Mouse (Mus musculus): ENCODE data around the gene Luzp1. TPM values are rescaled to one million over a fixed set of nuclear protein-coding genes. Genes with fewer than 3 reads are reported as not detected.
A peak's percentile ranks its signal among the peaks of the same experiment; 100 is the strongest.

Luzp1 gene
- total and polyA plus RNA-seq, 2 experiments from 2014 or later: 22.6 to 91.1 TPM

DNA sequence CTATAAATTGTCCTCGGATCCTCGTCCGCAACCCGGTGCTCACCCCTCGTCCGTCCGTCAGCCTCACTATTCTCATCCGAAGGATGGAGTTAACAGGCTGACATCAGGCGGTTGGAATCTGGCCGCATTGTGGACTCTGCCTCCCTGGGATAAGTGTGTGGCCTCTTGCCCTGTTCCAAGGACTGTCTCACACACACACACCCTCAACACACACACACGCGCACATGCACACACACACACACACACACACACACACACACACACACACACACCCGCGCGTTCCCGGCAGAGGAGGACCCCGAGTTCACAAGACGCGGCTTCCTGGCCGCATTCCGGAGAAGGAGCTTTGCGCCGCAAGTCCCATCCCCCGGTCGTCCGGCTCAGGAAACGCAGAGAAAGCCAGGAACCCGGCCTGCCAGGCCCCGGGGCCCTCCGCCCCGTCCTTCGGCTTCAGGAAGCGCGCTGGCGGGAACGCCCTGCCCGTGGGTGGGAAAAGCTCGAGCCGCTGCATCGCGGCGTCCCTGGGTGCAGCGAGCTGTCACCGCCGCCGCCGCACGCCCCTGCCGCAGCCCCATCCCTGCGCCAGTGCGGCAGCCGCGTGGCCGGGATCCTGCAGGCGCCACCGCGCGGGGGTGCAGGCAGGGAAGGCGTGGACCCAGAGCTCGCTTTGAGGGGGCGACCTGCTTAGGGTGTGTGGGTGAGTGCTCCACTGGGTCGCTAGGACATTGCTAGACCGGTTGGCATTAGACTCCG lies 7.3 kb upstream of the Luzp1 start, which contains the start of gene 6030445D17Rik:
Gene 6030445D17Rik, plus strand, starts transcription at position 165 of the 753 bp plus-strand sequence.
- 1% methylated on average over 64 of the region's 64 CpGs for WGBS
- DNase-seq (ENCODE audit: low spot score) (peak; percentile 74), ATAC-seq (ENCODE audit: insufficient read depth, low read depth) (peak; percentile 83)
- no peaks in the 10 kb centered on the region for H3K9me3 ChIP-seq (replicated peaks; ENCODE audit: control insufficient read depth, low read length)
- peak within 1 kb of the TSS; percentile 63 for H3K9ac ChIP-seq (replicated peaks; ENCODE audit: low read depth, low read length)
- peak within 1 kb of the TSS; percentile 96 for H3K27ac ChIP-seq (ENCODE audit: low read depth)
- H3K36me3 ChIP-seq (replicated peaks; ENCODE audit: control insufficient read depth, insufficient read depth, low read length): no peaks in the 10 kb centered on the region
- peak within 1 kb of the TSS; percentile 91 for H3K4me2 ChIP-seq (ENCODE audit: low read depth, low read length)
- H3K27me3 ChIP-seq (ENCODE audit: control insufficient read depth, insufficient read depth, low read length): no peaks in the 10 kb centered on the region
- H3K4me3 ChIP-seq (ENCODE audit: low read depth, low read length): peak within 1 kb of the TSS; percentile 68
- TF ChIP-seq CTCF (IDR thresholded peaks at IDR 0.05; ENCODE audit: low read depth) (no peak), EP300 (IDR thresholded peaks at IDR 0.05; ENCODE audit: low read depth) (peak; percentile 74; the same call in 1 of the 2 replicates)
- H3K4me1 ChIP-seq (ENCODE audit: control insufficient read depth, insufficient read depth): peaks cover 12% of the 10 kb centered on the region

DNA sequence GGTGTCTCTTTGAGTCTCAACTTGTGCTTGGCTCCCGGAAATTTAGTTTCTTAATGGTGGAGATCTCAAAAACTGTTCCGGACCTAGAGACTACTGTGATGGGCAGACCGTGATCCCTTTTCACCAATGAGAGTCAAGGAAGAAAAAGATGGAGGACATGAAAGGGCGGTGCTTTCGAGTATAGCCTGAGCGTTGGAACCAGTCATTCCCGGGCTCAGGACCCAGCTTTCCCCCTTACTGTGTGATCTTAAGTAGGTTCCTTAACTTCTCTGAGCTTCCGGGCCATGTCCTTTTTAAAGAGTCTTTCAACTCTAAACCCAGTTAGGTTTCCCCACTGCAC lies 6.8 kb upstream of the Luzp1 start:
- Histone ChIP-seq H3K27me3 (ENCODE audit: control insufficient read depth, insufficient read depth, low read length) (no peaks in the 10 kb centered on the region), H3K4me1 (ENCODE audit: control insufficient read depth, insufficient read depth) (peaks cover 12% of the 10 kb centered on the region), H3K4me3 (ENCODE audit: low read depth, low read length) (peak overlapping the region; percentile 68), H3K9me3 (replicated peaks; ENCODE audit: control insufficient read depth, low read length) (no peaks in the 10 kb centered on the region), H3K4me2 (ENCODE audit: low read depth, low read length) (peak overlapping the region; percentile 91), H3K9ac (replicated peaks; ENCODE audit: low read depth, low read length) (peak overlapping the region; percentile 63), H3K27ac (ENCODE audit: low read depth) (peak overlapping the region; percentile 96), H3K36me3 (replicated peaks; ENCODE audit: control insufficient read depth, insufficient read depth, low read length) (no peaks in the 10 kb centered on the region)
- TF ChIP-seq EP300 (IDR thresholded peaks at IDR 0.05; ENCODE audit: low read depth) (no peak), CTCF (IDR thresholded peaks at IDR 0.05; ENCODE audit: low read depth) (no peak)
- ATAC-seq (ENCODE audit: insufficient read depth, low read depth) (peak; percentile 73), DNase-seq (ENCODE audit: low spot score) (peak; percentile 76)
- 2% methylated on average over 8 of the region's 8 CpGs for WGBS

DNA sequence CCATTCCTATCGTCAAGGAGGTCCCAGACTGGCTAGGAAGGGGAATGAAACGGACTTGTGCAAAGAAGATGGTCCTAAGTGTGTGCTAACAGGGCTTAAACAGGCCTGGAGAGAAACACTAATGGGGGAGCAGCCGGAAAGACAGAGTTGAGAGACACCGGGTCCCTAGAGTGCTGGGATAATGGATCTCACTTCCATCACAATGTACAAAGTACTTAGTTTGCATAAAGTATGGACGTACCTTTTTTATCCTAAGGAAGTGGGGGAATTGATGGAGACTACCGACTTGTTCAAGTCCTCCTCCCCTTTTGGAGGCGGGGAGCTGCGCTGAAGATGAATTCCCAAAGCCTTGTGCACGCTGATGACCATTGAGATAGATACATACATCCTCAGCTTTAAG lies 6.1 kb upstream of the Luzp1 start:
- Histone ChIP-seq H3K36me3 (replicated peaks; ENCODE audit: control insufficient read depth, insufficient read depth, low read length) (no peaks in the 10 kb centered on the region), H3K27me3 (ENCODE audit: control insufficient read depth, insufficient read depth, low read length) (no peaks in the 10 kb centered on the region), H3K4me3 (ENCODE audit: low read depth, low read length) (peak overlapping the region; percentile 68), H3K4me2 (ENCODE audit: low read depth, low read length) (peak overlapping the region; percentile 91), H3K9me3 (replicated peaks; ENCODE audit: control insufficient read depth, low read length) (no peaks in the 10 kb centered on the region), H3K27ac (ENCODE audit: low read depth) (peak overlapping the region; percentile 96), H3K9ac (replicated peaks; ENCODE audit: low read depth, low read length) (no peak overlapping the region), H3K4me1 (ENCODE audit: control insufficient read depth, insufficient read depth) (peaks cover 12% of the 10 kb centered on the region)
- ATAC-seq (ENCODE audit: insufficient read depth, low read depth) (no peak), DNase-seq (ENCODE audit: low spot score) (no peak)
- TF ChIP-seq CTCF (IDR thresholded peaks at IDR 0.05; ENCODE audit: low read depth): no peak
- no peak for TF ChIP-seq EP300 (IDR thresholded peaks at IDR 0.05; ENCODE audit: low read depth)
- 45% methylated on average over 9 of the region's 9 CpGs for WGBS

DNA sequence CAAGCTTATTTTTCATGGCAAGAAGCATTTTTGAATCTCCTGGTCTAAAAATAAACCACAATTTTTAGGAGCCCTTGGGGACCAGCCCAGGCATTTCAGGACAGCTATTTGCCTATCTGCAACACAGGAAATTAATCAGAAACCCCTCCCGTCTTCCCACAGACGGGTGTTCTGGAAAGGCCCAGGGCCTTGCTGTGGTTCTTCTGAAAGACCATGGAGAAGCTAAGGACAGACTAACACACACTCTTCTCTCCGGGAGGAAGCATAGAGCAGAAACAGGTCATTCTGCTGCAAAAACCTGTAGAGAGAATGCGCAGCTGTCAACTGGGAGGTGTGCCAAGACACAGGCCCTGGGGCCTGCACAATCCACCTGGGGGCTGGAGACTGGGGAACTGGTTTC lies 3.3 kb upstream of the Luzp1 start:
- no peak for ATAC-seq (ENCODE audit: insufficient read depth, low read depth)
- peak overlapping the region; percentile 65 for H3K27ac ChIP-seq (ENCODE audit: low read depth)

DNA sequence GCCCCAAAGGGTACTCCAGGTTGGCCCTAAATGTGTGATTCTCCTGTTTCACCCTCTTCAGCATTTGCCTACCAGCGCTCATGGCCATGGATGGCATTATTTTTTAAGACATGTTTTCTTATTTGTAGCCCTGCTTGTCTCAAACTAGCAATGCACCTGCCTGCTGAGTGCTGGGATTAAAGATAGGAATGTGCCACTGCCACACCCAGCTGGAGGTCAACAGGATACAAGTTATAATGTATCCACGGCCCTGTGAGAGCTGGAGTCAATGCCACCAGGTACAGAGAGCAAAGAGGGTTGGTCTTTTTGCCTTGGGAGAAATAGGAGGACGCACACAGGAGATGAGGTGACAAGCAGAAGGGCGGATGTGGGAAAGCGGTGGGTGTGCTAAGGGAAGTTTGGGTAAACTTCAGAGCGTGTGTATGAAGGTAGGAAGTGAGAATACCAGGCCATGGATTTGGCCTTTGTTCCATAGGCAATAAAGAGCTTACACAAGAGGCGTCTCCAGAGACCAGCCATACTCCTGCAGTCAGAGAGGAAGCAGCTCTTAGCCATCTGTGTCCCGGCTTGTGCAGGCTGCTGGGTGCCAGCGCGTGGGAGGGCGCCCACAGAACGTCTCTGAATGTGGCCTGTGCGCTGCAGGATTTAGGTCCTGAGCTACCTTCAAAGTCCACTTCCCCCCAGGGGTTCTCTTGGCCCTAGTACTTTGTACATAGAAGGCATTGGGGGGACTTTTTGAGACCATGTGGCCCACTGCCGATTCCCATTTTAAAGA lies 821 bp upstream of the Luzp1 start:
- no peak for TF ChIP-seq EP300 (IDR thresholded peaks at IDR 0.05; ENCODE audit: low read depth)
- TF ChIP-seq CTCF (IDR thresholded peaks at IDR 0.05; ENCODE audit: low read depth): no peak
- no peak for DNase-seq (ENCODE audit: low spot score)
- Histone ChIP-seq H3K9ac (replicated peaks; ENCODE audit: low read depth, low read length) (no peak overlapping the region), H3K4me2 (ENCODE audit: low read depth, low read length) (peak overlapping the region; percentile 69), H3K36me3 (replicated peaks; ENCODE audit: control insufficient read depth, insufficient read depth, low read length) (no peaks in the 10 kb centered on the region), H3K9me3 (replicated peaks; ENCODE audit: control insufficient read depth, low read length) (no peaks in the 10 kb centered on the region), H3K4me3 (ENCODE audit: low read depth, low read length) (no peak overlapping the region), H3K27me3 (ENCODE audit: control insufficient read depth, insufficient read depth, low read length) (no peaks in the 10 kb centered on the region), H3K4me1 (ENCODE audit: control insufficient read depth, insufficient read depth) (peaks cover 28% of the 10 kb centered on the region), H3K27ac (ENCODE audit: low read depth) (peak overlapping the region; percentile 98)
- no peak for ATAC-seq (ENCODE audit: insufficient read depth, low read depth)
- WGBS: 72% methylated on average over 14 of the region's 14 CpGs

More for the DNA sequence above, 3.3 kb upstream of the Luzp1 start:
- TF ChIP-seq CTCF (IDR thresholded peaks at IDR 0.05; ENCODE audit: low read depth): no peak
- no peak for TF ChIP-seq EP300 (IDR thresholded peaks at IDR 0.05; ENCODE audit: low read depth)
- H3K4me2 ChIP-seq (ENCODE audit: low read depth, low read length): no peak overlapping the region
- no peaks in the 10 kb centered on the region for H3K27me3 ChIP-seq (ENCODE audit: control insufficient read depth, insufficient read depth, low read length)
- H3K4me1 ChIP-seq (ENCODE audit: control insufficient read depth, insufficient read depth): peaks cover 16% of the 10 kb centered on the region
- H3K4me3 ChIP-seq (ENCODE audit: low read depth, low read length): no peak overlapping the region
- H3K36me3 ChIP-seq (replicated peaks; ENCODE audit: control insufficient read depth, insufficient read depth, low read length): no peaks in the 10 kb centered on the region
- H3K9me3 ChIP-seq (replicated peaks; ENCODE audit: control insufficient read depth, low read length): no peaks in the 10 kb centered on the region
- peak; percentile 31 for DNase-seq (ENCODE audit: low spot score)
- 15% methylated on average over 4 of the region's 4 CpGs for WGBS
- no peak overlapping the region; the same call in 1 of the 2 replicates for H3K9ac ChIP-seq (replicated peaks; ENCODE audit: low read depth, low read length)
